Mouse (Mus musculus) cerebellum, adult 2 months (tissue): ENCODE results near the gene Gif.

ENCODE experiments used
- CTCF ChIP-seq: fragments of 200-500 bp; IDR thresholded peaks from 2 replicates; pipeline ENCODE4 v1.5.1; 2011; ENCODE audit warnings: low read depth, mild to moderate bottlenecking, control low read depth, low read length, moderate library complexity, borderline replicate concordance; ENCODE audit not compliant: insufficient read depth
- POLR2A ChIP-seq: fragments of 200-500 bp; IDR thresholded peaks from 2 replicates; pipeline ENCODE4 v1.6.1; 2011; ENCODE audit warnings: low read length, control low read depth, borderline replicate concordance; ENCODE audit not compliant: insufficient read depth

DNA sequence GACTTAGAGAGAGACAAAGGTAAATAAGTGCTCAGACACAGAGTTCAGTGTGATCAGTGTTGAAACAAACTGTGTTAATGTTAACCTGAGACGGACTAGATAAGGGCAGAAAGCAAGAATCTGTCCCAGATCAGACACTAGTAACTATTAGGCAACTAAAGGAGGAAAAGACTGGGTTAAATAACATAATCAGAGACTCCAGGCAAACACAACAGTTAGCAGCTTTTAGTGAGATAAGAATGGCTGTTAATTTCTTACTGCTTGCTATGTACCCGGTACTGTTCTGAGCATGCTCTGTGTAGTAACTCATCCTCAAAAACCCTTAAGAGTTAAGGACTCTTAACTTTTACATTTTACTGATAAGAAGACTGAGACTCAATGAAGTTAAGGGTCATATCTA is 21.4 kb upstream of the Gif start:
- TF ChIP-seq POLR2A = no peak
- TF ChIP-seq CTCF = no peak
